Mouse (Mus musculus) liver, postnatal 0 days (tissue): ENCODE data around the gene Safb.

ENCODE experiments used
- CTCF ChIP-seq: sonication (generic); IDR thresholded peaks from 2 replicates; pipeline ENCODE4 v1.5.1; 2016; ENCODE audit warnings: antibody characterized with exemption, low read depth
- EP300 ChIP-seq: IDR thresholded peaks from 2 replicates; pipeline ENCODE4 v1.6.1; 2016; ENCODE audit warnings: antibody characterized with exemption, low read depth, mild to moderate bottlenecking

DNA sequence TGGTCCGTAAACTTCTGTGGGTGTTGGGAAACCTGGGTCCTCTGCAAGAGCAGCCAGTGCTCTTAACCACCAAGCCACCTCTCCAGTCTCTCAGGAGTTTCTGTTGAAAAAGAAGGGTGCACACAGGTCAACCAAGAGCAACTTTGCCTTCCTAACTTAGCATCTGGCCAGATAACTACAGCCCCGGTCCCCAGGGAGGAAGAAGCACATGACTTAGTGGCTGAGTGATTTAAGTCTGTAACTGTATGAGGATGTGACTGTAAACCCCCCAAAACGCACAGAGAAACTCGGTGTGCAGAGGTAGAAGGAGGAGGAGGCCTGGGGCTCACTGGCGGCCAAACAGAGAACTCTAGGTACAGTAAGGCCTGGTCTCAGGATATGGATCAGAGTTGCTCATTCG, 49.4 kb downstream of the Safb start:
- TF ChIP-seq CTCF (no peak), EP300 (no peak)
